Mouse (Mus musculus) thymus, postnatal 4 days (tissue): ENCODE measurements around the gene Tkt.

Experiments
- DNase-seq: peaks from one replicate; pipeline ENCODE4 v3.0.0; 2021

Gene Tkt

GRCm38 (mm10) chr14:30622556-30622955 lies 74.4 kb downstream of the Tkt start:
- DNase-seq, result no peak
